Mouse (Mus musculus): ENCODE measurements at regions not wholly inside any gene's neighbourhood (a gene's known extent, or its start where the extent isn't known, plus 50 kb on each side); places are given as distances from the start of the nearest gene placed in this dataset.

- no peak for DNase-seq (ENCODE audit: low spot score)
Measured at GRCm38 (mm10) chr3:60926024-60926547, 76.5 kb upstream of the P2ry1 start.

- no peak for DNase-seq (ENCODE audit: low spot score)
Measured at GRCm38 (mm10) chr3:60928910-60929309, 73.7 kb upstream of the P2ry1 start.

GRCm38 (mm10) chr3:60934492-60934891 is 68.1 kb upstream of the P2ry1 start:
- no peak for DNase-seq (ENCODE audit: low spot score)

GRCm38 (mm10) chr3:60941451-60941850 is 61.1 kb upstream of the P2ry1 start:
- no peak for DNase-seq (ENCODE audit: low spot score)

GRCm38 (mm10) chr3:60948897-60949296 is 53.7 kb upstream of the P2ry1 start:
- DNase-seq (ENCODE audit: low spot score): no peak
